Mouse (Mus musculus) brain, embryonic 18.5 days (tissue): ENCODE results near the gene Hvcn1.

ENCODE experiments used
- DNase-seq: peaks from one replicate; pipeline ENCODE4 v3.0.0-alpha.2; 2012; ENCODE audit warnings: low read depth, low spot score

The Hvcn1 gene

DNA sequence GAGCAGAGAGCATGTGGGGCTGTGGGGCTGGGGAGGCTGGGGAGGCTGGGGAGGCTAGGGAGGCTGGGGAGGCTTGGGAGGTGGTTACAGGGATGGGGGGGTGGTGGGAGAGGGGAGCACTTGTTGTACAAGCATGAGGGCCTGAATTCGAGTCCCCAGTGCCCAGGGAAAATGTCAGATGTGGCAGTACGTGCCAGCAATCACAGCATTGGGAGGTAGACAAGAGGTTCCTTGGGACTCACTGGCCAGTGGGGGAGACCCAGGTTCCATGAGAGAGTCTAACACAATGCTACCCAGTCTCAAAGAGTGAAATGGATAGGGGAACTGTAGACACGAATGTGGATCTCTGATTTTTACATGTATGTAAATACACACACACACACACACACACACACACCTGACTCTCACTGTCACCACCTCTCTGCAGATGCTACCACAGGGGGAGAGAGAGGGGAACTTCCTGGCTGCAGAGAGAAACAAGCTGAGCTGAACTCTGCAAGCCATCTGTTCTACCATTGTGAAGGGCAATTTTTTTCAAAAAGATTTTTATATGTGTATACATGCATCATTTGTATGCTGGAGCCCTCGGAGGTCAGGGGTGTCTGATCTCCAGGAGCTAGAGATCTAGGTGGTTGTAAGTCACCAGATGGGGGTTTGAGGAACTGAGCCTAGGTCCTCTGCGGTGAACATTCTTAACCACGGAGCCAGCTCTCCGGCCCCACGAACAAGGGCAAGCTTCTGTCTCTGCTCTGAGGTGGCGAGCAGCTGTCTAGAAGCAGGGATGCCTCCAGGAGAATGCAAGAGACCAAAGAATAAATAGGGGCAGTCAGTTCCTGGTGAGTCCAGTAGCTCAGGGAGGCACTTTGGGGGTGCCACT lies 28.0 kb downstream of the Hvcn1 start:
- no peak for DNase-seq

DNA sequence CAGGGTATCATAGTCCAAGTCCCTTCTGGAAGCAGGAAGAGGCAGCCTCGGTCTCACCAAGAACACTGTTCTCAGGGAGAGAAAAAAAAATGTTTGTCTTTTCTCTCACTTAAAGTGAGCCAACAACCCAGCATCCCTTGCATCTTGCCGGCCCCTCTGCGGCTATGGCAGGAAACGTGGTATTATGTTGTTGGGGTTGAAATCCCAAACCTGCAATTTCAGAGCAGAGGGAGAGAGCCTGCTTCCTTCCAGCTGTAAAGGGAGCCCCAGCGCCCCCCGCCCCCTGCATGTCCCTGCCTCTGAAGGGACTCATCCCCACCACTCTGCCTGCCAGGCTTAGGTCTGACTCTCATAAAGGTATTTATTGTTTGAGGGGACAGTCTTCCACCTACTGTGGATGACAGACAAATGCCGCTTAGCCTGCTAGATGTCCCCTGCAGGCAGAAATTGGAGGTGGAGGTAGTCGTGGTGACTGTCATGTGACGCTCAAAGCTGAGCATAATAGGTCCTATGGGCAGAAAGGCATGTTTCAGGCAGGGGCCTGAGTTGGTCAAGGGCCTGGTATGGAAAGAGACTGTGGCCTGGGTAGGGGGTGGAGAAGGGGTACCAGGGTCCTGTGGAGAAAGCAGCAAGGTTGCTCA lies 28.7 kb downstream of the Hvcn1 start:
- no peak for DNase-seq

- no peak for DNase-seq
Measured at GRCm38 (mm10) chr5:122237200-122237599, 30.6 kb downstream of the Hvcn1 start.

DNA sequence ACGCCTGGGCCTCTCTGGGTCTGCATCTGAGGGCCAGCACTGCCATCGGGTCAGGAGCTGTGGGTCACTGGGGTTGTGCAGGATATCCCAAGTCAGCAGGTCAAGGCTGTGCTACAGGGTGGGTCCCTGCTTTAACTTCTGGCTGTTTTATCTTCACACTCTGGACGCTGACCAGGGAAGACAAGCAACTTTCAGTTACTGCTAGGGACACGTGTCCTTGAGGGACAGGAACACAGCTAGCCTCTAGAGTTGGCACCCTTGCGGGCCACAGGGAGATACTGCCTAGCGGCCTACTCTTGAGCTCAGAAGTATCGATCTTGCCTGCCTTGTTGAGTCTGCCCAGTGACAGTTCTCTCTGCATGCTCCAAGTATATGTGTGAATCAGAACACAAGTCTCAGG lies 33.0 kb downstream of the Hvcn1 start:
- DNase-seq, result no peak

DNA sequence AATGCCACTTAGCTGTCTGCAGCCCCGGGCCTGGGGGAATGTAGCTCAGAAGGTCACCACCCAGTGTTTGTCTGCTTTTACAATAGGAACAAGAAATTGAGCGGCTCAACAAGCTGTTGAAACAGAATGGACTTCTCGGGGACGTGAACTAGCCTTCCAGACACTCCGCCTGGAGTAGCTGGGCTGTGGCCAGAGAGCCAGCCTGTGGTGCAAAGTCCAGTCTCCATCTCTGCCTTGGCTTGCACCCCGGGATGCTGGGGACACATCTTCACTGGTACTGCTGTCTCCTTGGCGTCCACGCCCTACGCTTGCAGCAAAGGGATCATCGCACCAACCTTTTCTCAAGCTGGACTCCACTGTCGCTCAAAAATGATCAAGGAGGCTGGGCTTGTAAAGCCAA lies 33.9 kb downstream of the Hvcn1 start:
- DNase-seq, result no peak

- no peak for DNase-seq
Measured at GRCm38 (mm10) chr5:122240989-122241388, 34.4 kb downstream of the Hvcn1 start.

DNA sequence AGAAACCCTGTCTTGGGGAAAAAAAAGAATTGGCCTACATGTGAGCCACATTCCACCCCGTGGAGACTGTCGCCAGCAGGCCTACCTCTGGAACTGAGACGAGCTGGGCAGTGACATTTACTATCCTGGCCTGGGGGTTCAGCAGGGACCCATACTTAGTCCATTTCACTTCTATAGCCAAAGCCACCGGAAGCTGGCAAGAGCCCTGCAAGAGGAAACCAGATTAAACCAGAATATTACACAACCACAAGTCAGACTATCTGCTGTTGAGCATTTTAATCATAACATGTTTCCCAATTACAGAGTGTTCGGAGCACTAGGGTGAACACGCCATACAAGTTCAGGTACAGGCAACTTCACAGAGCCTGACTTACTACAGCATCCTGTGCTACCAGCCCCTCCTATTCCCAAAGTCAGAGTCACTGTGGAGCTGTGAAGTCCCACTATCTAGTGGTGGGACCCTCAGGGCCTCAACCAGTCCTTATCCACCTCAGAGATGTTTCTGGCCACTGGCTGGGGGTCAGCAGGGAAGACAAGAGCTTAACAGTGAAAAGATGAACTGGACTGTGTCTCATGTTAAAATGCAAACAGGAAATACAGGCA lies 36.0 kb downstream of the Hvcn1 start:
- DNase-seq, result no peak

DNA sequence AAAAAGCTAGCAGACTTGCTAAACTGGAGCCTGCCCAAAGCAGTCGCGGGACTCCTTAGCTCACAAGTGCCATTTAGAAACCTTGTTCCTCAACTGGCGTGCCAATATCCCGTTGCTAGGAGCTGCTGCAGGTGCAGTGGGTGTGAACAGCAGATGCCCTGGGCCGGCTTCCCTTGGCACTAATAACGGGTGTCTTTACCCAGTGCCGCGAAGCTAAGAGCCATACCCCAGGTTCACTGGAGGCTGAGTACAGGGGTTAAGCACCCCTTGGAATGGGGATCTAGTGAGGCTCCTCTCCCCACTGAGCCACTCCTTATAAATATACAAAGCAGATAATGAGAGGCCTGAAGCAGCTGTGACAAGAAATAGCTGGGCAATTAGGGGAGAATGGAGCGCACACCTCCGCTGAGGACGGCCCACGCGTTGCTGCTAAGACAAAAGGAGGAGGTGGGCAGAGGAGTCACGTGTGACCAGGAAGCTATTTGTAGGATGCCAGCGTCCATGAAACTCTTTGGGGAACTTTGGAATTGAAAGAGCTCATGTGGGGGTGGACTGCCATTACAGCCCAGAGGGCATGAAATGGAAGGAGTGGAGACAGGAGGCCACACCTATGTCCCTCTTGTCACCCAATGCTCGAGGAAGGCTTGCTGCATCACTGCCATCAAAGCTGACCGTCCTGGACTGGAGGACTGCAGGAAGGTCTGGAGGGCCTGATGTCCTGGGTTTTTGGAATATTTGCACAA lies 37.3 kb downstream of the Hvcn1 start:
- no peak for DNase-seq

DNA sequence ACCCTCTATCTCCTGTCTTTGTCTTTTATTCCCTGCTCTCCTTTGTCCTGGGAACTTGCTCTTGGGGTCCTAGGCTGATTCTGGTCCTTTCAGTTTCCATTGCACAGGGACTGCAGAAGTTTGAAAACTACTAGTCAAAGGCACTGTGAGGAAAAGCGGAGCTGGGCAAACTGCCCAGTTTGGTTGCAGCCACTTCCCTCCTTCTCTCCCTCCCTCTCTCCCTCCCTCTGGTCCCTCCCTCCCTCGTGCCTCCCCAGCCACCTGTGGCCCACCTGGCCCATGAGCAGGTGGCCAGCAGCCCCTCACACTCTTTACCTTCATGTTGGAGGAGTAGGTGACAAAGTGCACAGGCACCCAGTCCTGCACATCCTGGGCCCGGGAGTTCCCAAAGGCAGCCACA lies 38.6 kb downstream of the Hvcn1 start:
- no peak for DNase-seq

GRCm38 (mm10) chr5:122246547-122247167 lies 40.1 kb downstream of the Hvcn1 start:
- DNase-seq, result no peak

DNA sequence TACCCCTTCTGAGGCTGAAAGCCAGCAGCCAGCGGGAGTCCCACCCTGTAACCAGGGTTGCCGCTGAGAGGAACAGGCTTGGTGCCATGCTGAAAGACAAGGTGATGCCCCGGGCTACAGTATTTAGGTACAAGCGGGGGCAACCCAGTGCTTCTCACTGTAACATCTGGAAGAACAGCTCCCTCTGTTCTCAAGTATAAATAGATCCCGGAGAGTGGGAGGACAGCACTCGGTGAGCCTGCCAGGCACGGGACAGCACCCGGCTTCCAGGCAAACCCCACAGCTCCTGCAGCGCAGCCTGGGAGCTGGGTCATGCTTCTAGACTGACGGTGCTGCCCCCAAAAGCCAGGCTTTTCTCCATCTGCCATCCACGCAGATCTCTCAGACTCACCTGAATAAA lies 40.9 kb downstream of the Hvcn1 start:
- no peak for DNase-seq

DNA sequence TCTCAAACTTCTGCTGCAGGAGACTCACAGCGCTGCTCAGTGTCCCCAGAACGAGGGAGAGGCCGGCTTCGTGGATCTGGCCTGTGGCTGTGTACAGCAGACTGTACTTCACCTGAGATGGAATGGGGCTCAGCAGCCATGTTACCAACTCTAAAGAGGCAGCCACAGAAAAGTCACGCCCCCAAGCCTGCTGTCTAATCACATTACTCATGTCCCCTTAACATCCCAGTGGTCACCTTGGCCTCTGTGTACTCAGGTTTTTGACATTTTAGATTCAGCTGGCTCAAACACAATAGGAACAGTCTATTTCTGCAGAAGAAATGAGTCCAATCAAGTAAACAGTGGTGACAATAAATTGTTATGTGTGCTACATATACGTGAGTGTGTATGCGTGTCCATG lies 41.3 kb downstream of the Hvcn1 start:
- no peak for DNase-seq

- DNase-seq, result no peak
Measured at GRCm38 (mm10) chr5:122249281-122249680, 42.7 kb downstream of the Hvcn1 start.

- DNase-seq, result no peak
Measured at GRCm38 (mm10) chr5:122251895-122252606, 45.4 kb downstream of the Hvcn1 start.

DNA sequence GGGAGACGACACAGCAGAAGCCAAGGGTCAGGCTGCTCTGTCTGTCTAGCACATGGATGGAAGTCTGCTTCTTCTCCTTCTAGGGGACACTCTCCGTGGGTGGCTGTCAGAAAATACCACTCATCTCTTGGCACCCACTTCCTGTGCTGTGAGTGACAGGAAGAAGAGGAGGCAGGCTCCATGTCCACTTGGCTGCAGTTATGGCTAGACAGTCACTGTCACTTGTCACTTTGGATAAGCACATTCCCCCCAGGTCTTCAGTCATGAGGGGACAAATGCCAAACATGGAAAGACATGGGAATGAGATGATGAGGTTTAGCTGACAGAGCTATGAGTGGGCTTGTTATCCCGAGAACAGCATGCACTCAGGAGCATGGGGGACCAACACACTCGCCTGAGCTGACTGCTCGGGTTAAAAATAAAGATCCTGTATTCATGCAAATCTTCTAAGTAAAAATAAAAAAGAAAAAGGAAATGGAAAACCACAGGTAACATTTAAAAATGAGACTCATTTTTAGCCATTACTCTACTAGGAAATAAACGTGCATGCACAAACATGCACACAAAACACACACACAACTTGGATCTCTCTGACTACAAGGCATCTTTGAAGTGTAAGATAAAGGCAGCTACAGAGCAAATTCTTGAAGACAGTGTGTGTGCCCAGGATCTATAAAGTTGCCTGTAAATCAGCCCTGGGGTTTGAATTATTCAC lies 51.6 kb downstream of the Hvcn1 start:
- no peak for DNase-seq

GRCm38 (mm10) chr5:122262104-122262503 lies 55.5 kb downstream of the Hvcn1 start:
- DNase-seq, result no peak

DNA sequence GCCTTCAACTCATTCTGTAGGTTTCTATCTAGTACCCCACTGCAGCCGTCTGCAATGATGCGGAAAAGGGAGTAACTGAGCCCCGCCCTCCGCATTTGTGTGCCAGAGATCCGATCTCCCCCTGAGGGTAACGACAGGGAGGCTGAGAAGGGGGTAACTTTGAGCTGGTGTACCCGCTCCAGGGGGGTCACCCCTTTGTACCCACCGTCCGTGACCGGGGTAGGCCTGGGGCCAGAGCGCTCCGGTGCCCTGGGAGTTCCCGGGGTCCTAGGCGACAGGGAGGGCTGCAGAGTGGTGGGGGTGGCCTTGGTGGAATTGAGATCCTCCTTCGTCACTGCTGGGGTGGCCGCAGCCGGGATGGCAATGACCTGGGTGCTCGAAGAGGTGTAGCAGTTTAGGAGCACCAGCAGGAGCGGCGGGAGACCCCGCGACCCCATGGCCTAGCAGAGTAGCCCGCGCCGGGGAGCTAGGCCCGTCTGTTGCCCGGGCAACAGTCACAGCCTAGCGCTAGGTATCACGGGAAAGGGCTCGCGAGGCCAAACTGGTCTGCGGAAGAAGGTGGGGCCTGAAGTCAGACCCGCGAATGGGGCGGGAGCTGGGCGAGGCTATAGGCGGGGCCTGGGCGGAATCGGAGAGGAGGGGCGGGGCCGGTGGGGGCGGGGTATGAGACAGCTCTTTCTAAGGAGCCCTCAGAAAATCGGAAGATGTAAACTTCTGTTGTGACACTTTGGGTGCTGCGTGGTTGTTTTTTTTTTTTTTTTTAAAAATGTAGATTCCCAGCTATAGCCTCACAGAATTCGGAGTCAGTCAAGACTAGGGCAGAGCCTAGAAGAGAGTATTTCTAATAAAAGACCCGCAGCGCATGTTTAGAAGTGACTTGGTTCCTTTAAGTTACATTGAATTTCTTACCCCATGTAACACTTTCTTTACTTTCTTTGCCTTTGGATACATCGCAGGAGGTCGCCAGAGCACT lies 57.6 kb downstream of the Hvcn1 start, which contains the start of gene Tctn1:
Tctn1 (minus strand) TSS at position 528 of the 973 bp plus-strand sequence.
- DNase-seq, result peak; percentile 89

- DNase-seq, result no peak
Measured at GRCm38 (mm10) chr5:122265187-122265586, 58.6 kb downstream of the Hvcn1 start.

DNA sequence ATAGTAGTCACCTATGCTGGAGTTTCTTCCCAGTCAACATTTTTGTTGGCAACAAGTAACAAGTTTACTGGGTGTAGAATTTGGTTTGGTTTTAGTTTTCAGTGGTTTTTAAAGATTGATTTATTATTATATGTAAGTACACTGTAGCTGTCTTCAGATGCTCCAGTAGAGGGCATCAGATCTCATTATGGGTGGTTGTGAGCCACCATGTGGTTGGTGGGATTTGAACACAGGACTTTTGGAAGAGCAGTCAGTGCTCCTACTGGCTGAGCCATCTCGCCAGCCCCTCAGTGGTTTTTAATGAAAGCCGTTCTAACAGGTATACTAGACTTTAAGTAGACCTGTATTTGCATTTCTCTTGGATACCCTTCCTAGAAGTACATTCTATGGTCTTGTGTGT lies 59.3 kb downstream of the Hvcn1 start:
- DNase-seq, result no peak
